Mouse (Mus musculus) megakaryocyte, embryonic 14.5 days (primary cell): ENCODE results near the gene Cstad. TPM values are rescaled to one million over a fixed set of nuclear protein-coding genes. Genes with fewer than 3 reads are reported as not detected.

ENCODE experiments used
- H3K27me3 ChIP-seq: replicated peaks from 2 replicates; pipeline ENCODE3; 2012; ENCODE audit warnings: inconsistent platforms
- H3K36me3 ChIP-seq: replicated peaks from 2 replicates; pipeline ENCODE3; 2012; ENCODE audit warnings: low read length, inconsistent platforms, mixed read lengths
- H3K4me1 ChIP-seq: 2 replicates; pipeline ENCODE4 v1.6.1; 2012; ENCODE audit warnings: inconsistent platforms
- H3K4me3 ChIP-seq: replicated peaks from 2 replicates; pipeline ENCODE3; 2012; ENCODE audit warnings: moderate library complexity, mild to moderate bottlenecking, inconsistent platforms
- H3K9me3 ChIP-seq: 2 replicates; pipeline ENCODE4 v1.6.1; 2012; ENCODE audit warnings: inconsistent platforms
- FLI1 ChIP-seq: IDR thresholded peaks from 2 replicates; pipeline ENCODE4 v1.6.1; 2012; ENCODE audit warnings: low read length, inconsistent platforms, mixed read lengths
- GATA1 ChIP-seq: IDR thresholded peaks from 3 replicates; pipeline ENCODE4 v1.6.1; 2012; ENCODE audit warnings: mixed read lengths, low read length, inconsistent platforms, borderline replicate concordance
- polyA plus RNA-seq: library from polyadenylated mRNA; stranded (reverse); fragments of >175 nt; gene quantifications from 2 replicates; pipeline ENCODE4 v1.2.3, GENCODE M21; 2012; ENCODE audit warnings: low replicate concordance; ENCODE audit not compliant: insufficient read depth

Cstad gene
- polyA plus RNA-seq, 1 experiment, result not detected

- Histone ChIP-seq H3K4me1 (peaks cover 85% of the 10 kb centered on the region), H3K4me3 (peak overlapping the region; percentile 92), H3K9me3 (peaks cover 16% of the 10 kb centered on the region), H3K27me3 (peaks cover 9% of the 10 kb centered on the region), H3K36me3 (peaks cover 6% of the 10 kb centered on the region)
- TF ChIP-seq FLI1 (no peak), GATA1 (no peak)
Measured at GRCm38 (mm10) chr2:30656711-30657555, 62.1 kb downstream of the Cstad start.

- peaks cover 16% of the 10 kb centered on the region for H3K9me3 ChIP-seq
- H3K27me3 ChIP-seq, result peaks cover 7% of the 10 kb centered on the region
- peak overlapping the region; percentile 92 for H3K4me3 ChIP-seq
- peaks cover 87% of the 10 kb centered on the region for H3K4me1 ChIP-seq
- no peak for TF ChIP-seq FLI1
- no peak for TF ChIP-seq GATA1
- H3K36me3 ChIP-seq, result peaks cover 6% of the 10 kb centered on the region
Measured at GRCm38 (mm10) chr2:30657674-30658479, 63.0 kb downstream of the Cstad start.

- Histone ChIP-seq H3K4me1 (peaks cover 84% of the 10 kb centered on the region), H3K36me3 (peaks cover 6% of the 10 kb centered on the region), H3K9me3 (peaks cover 12% of the 10 kb centered on the region), H3K4me3 (peak overlapping the region; percentile 92), H3K27me3 (peaks cover 7% of the 10 kb centered on the region)
- no peak for TF ChIP-seq GATA1
- no peak for TF ChIP-seq FLI1
Measured at GRCm38 (mm10) chr2:30658480-30658843, 63.6 kb downstream of the Cstad start.

Other genes with a start within 250 kb of the Cstad start
- 45.5 and 81.3 TPM in 2 replicates for gene Sh3glb2, start 235.7 kb upstream of the Cstad start, polyA plus RNA-seq
- gene Miga2, start 230.8 kb upstream of the Cstad start, polyA plus RNA-seq, result 7.8 and 15.0 TPM in 2 replicates
- 24.4 and 42.0 TPM in 2 replicates for gene Dolpp1, start 202.8 kb upstream of the Cstad start, polyA plus RNA-seq
- 55.0 and 64.0 TPM in 2 replicates for gene Crat, start 179.2 kb upstream of the Cstad start, polyA plus RNA-seq
- gene Ptpa, start 179.0 kb upstream of the Cstad start, polyA plus RNA-seq, result 473 and 551 TPM in 2 replicates
- gene Ier5l, start 120.8 kb upstream of the Cstad start, polyA plus RNA-seq, result 2.7 and 5.0 TPM in 2 replicates
- not detected in 2 replicates for gene 1700001O22Rik, start 208.6 kb downstream of the Cstad start, polyA plus RNA-seq
- gene Ntmt1, start 212.8 kb downstream of the Cstad start, polyA plus RNA-seq, result 10.3 and 36.9 TPM in 2 replicates
- gene Asb6, start 235.3 kb downstream of the Cstad start, polyA plus RNA-seq, result 14.8 and 21.5 TPM in 2 replicates
- gene Prrx2, start 239.9 kb downstream of the Cstad start, polyA plus RNA-seq, result not detected in 2 replicates